Mouse (Mus musculus) intestine, postnatal 0 days (tissue): ENCODE measurements at regions not wholly inside any gene's neighbourhood (a gene's known extent, or its start where the extent isn't known, plus 50 kb on each side); places are given as distances from the start of the nearest gene placed in this dataset.

Experiments used
- ATAC-seq: fragments of 200-750 bp; cut with Nextera tagmentation; 2 replicates; pipeline ENCODE4 v1.8.0; 2017; ENCODE audit warnings: mild to moderate bottlenecking, moderate TSS enrichment, moderate library complexity
- H3K27ac ChIP-seq: fragments of 300-500 bp; sonication (generic); 2 replicates; pipeline ENCODE4 v1.5.1; 2014; ENCODE audit warnings: mild to moderate bottlenecking, low read depth, low read length, moderate library complexity
- H3K27me3 ChIP-seq: fragments of 300-500 bp; sonication (generic); replicated peaks from 2 replicates; pipeline ENCODE4 v1.6.1; 2014; ENCODE audit warnings: low read length, mixed read lengths; ENCODE audit not compliant: control insufficient read depth, insufficient read depth
- H3K36me3 ChIP-seq: fragments of 300-500 bp; sonication (generic); 2 replicates; pipeline ENCODE4 v1.6.1; 2014; ENCODE audit warnings: mild to moderate bottlenecking, moderate library complexity; ENCODE audit not compliant: control insufficient read depth, insufficient read depth
- H3K4me1 ChIP-seq: fragments of 300-500 bp; sonication (generic); replicated peaks from 2 replicates; pipeline ENCODE4 v1.6.1; 2014; ENCODE audit warnings: antibody characterized with exemption, low read length, mixed read lengths; ENCODE audit not compliant: control insufficient read depth, insufficient read depth
- H3K4me2 ChIP-seq: fragments of 300-500 bp; sonication (generic); replicated peaks from 2 replicates; pipeline ENCODE4 v1.6.1; 2014; ENCODE audit warnings: low read depth, mild to moderate bottlenecking, moderate library complexity
- H3K4me3 ChIP-seq: fragments of 300-500 bp; sonication (generic); 2 replicates; pipeline ENCODE4 v1.5.1; 2014; ENCODE audit warnings: low read depth, low read length
- H3K9ac ChIP-seq: fragments of 300-500 bp; sonication (generic); 2 replicates; pipeline ENCODE4 v1.6.1; 2014; ENCODE audit warnings: mild to moderate bottlenecking, low read depth, low read length
- H3K9me3 ChIP-seq: fragments of 300-500 bp; sonication (generic); 2 replicates; pipeline ENCODE4 v1.6.1; 2016; ENCODE audit warnings: mixed run types; ENCODE audit not compliant: control insufficient read depth
- CTCF ChIP-seq: sonication (generic); IDR thresholded peaks from 2 replicates; pipeline ENCODE4 v1.5.1; 2016; ENCODE audit warnings: low read depth, mild to moderate bottlenecking, control low read depth, antibody characterized with exemption, moderate library complexity
- WGBS: fragments of 180-500 bp; shearing (Covaris S2); extraction: QIAGEN DNeasy Blood & Tissue Kit; methylation state at CpG from one replicate; pipeline ENCODE4 v1.1.7; 2014; 5-methylcytosine and 5-hydroxymethylcytosine counted together

- no peak overlapping the region for H3K4me2 ChIP-seq
- H3K4me1 ChIP-seq, result no peaks in the 10 kb centered on the region
- H3K9me3 ChIP-seq, result no peaks in the 10 kb centered on the region
- H3K36me3 ChIP-seq, result no peaks in the 10 kb centered on the region
- no peak overlapping the region for H3K27ac ChIP-seq
- H3K9ac ChIP-seq, result no peak overlapping the region
- no peaks in the 10 kb centered on the region for H3K27me3 ChIP-seq
- no peak overlapping the region for H3K4me3 ChIP-seq
- WGBS, result 21% methylated on average over 13 of the region's 13 CpGs
- TF ChIP-seq CTCF, result no peak
- ATAC-seq, result no peak
Measured at GRCm38 (mm10) chr5:120034499-120035077, 81.7 kb upstream of the Rbm19 start.

GRCm38 (mm10) chr5:120035251-120035650, 81.0 kb upstream of the Rbm19 start:
- no peaks in the 10 kb centered on the region for H3K36me3 ChIP-seq
- H3K4me3 ChIP-seq, result no peak overlapping the region
- whole genome bisulfite sequencing, result 88% methylated on average over 3 of the region's 3 CpGs
- H3K27me3 ChIP-seq, result no peaks in the 10 kb centered on the region
- no peaks in the 10 kb centered on the region for H3K9me3 ChIP-seq
- no peak overlapping the region for H3K27ac ChIP-seq
- no peak overlapping the region for H3K9ac ChIP-seq
- no peak for TF ChIP-seq CTCF
- no peak for ATAC-seq
- H3K4me1 ChIP-seq, result no peaks in the 10 kb centered on the region
- H3K4me2 ChIP-seq, result no peak overlapping the region

- no peak for TF ChIP-seq CTCF
- 83% methylated on average over 3 of the region's 3 CpGs for WGBS
- ATAC-seq, result no peak
Measured at GRCm38 (mm10) chr5:120037806-120038205, 78.5 kb upstream of the Rbm19 start.

GRCm38 (mm10) chr5:120043786-120044185, 72.5 kb upstream of the Rbm19 start:
- Histone ChIP-seq H3K27me3 (no peaks in the 10 kb centered on the region; the same call in 1 of the 2 replicates), H3K4me3 (no peak overlapping the region), H3K9me3 (no peaks in the 10 kb centered on the region), H3K36me3 (no peaks in the 10 kb centered on the region), H3K9ac (no peak overlapping the region), H3K4me2 (no peak overlapping the region), H3K27ac (no peak overlapping the region), H3K4me1 (no peaks in the 10 kb centered on the region)
- no peak for ATAC-seq
- WGBS, result 79% methylated on average over 4 of the region's 4 CpGs
- no peak for TF ChIP-seq CTCF

More at GRCm38 (mm10) chr5:120037806-120038205, 78.5 kb upstream of the Rbm19 start:
- H3K36me3 ChIP-seq, result no peaks in the 10 kb centered on the region
- no peak overlapping the region for H3K4me2 ChIP-seq
- no peaks in the 10 kb centered on the region for H3K4me1 ChIP-seq
- H3K27ac ChIP-seq, result no peak overlapping the region
- H3K9me3 ChIP-seq, result no peaks in the 10 kb centered on the region
- no peak overlapping the region for H3K4me3 ChIP-seq
- H3K9ac ChIP-seq, result no peak overlapping the region
- H3K27me3 ChIP-seq, result no peaks in the 10 kb centered on the region; the same call in 1 of the 2 replicates

GRCm38 (mm10) chr5:120049063-120049781, 67.0 kb upstream of the Rbm19 start:
- Histone ChIP-seq H3K4me3 (no peak overlapping the region), H3K4me1 (no peaks in the 10 kb centered on the region), H3K36me3 (no peaks in the 10 kb centered on the region), H3K9me3 (no peaks in the 10 kb centered on the region), H3K4me2 (no peak overlapping the region), H3K27me3 (no peaks in the 10 kb centered on the region), H3K9ac (no peak overlapping the region), H3K27ac (no peak overlapping the region)
- ATAC-seq, result peak; percentile 68; the same call in 1 of the 2 replicates
- 74% methylated on average over 7 of the region's 7 CpGs for WGBS
- TF ChIP-seq CTCF, result no peak

GRCm38 (mm10) chr5:120050728-120051436, 65.4 kb upstream of the Rbm19 start:
- H3K9me3 ChIP-seq, result no peaks in the 10 kb centered on the region
- no peak for TF ChIP-seq CTCF
- no peaks in the 10 kb centered on the region for H3K27me3 ChIP-seq
- no peaks in the 10 kb centered on the region for H3K4me1 ChIP-seq
- H3K9ac ChIP-seq, result no peak overlapping the region
- WGBS, result 83% methylated on average over 8 of the region's 8 CpGs
- H3K36me3 ChIP-seq, result no peaks in the 10 kb centered on the region
- H3K4me2 ChIP-seq, result no peak overlapping the region
- no peak overlapping the region for H3K4me3 ChIP-seq
- H3K27ac ChIP-seq, result no peak overlapping the region
- no peak for ATAC-seq
